Comparison of ENCODE assay signal across 13 mouse cellular contexts in the genomic region with DNA sequence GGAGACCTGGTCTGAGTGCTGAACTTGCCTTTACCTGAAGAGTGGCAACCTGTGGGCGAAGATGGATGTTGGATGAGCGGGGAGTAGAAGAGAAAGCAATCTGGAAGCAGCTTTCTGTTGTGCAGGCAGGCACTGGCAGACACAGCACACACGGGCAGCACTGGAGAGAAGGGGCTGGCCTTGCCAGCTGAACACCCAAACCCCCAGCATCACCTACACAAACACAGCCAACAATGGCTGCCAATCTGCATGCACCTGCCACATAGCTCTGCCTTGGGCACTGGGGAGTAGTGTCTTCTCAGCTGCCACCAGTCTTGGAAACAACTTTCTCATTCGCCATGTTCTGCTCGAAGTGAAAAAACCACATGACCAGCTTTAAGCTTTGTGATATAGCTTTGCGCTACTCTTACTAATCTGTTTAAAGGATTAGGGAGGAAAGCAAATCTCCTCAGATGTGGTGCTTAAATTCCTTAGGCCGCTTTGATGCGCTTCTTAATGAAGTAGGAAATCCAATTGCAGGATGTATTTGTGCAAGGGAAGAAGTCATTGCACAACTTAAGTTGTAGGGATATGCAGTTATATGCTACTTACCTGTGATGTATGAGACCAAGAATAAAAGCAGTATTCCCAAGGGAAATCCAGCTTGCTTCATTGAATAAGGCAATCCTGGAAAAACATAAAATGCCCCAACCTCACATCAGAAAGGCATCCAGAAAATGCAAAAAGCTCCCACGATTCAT. TPM values are rescaled to one million over a fixed set of nuclear protein-coding genes. Genes with fewer than 3 reads are reported as not detected.
"Had no signal": no experiment of that assay in that cellular context is flagged by ENCODE, and none has a peak within 500 bp of the region (broad histone marks: within the 10 kb centered on the region; RNA-seq: fewer than 3 reads in every experiment).

No protein-coding gene starts in this region.

- H3K36me3 ChIP-seq: limb, embryonic 13.5 days had no signal

- H3K27me3 ChIP-seq: limb, embryonic 13.5 days had no signal

- H3K9ac ChIP-seq: limb, embryonic 13.5 days; liver, embryonic 14.5 days had no signal

- DNase-seq: kidney, adult 2 months; kidney, postnatal 36 days; layer of hippocampus, adult 9-11 months; left cerebral cortex, postnatal 4 days; lung, adult 18-20 months; thymus, adult 18-20 months; thymus, postnatal 14 days had no signal

- H3K4me2 ChIP-seq: limb, embryonic 13.5 days had no signal

- H3K4me3 ChIP-seq: limb, embryonic 13.5 days had no signal

- H3K9me3 ChIP-seq: limb, embryonic 13.5 days had no signal

- H3K27ac ChIP-seq: kidney, postnatal 0 days; limb, embryonic 13.5 days; liver, embryonic 14.5 days had no signal

RNA-seq across cellular contexts. Expression of gene Slc38a11, which starts 2.9 kb away (rescaled TPM):
- polyA plus RNA-seq: intestine, embryonic 14.5 days; liver, adult 2 months; liver, embryonic 14.5 days; lung, embryonic 16.5 days had no signal
